In the genomic region with DNA sequence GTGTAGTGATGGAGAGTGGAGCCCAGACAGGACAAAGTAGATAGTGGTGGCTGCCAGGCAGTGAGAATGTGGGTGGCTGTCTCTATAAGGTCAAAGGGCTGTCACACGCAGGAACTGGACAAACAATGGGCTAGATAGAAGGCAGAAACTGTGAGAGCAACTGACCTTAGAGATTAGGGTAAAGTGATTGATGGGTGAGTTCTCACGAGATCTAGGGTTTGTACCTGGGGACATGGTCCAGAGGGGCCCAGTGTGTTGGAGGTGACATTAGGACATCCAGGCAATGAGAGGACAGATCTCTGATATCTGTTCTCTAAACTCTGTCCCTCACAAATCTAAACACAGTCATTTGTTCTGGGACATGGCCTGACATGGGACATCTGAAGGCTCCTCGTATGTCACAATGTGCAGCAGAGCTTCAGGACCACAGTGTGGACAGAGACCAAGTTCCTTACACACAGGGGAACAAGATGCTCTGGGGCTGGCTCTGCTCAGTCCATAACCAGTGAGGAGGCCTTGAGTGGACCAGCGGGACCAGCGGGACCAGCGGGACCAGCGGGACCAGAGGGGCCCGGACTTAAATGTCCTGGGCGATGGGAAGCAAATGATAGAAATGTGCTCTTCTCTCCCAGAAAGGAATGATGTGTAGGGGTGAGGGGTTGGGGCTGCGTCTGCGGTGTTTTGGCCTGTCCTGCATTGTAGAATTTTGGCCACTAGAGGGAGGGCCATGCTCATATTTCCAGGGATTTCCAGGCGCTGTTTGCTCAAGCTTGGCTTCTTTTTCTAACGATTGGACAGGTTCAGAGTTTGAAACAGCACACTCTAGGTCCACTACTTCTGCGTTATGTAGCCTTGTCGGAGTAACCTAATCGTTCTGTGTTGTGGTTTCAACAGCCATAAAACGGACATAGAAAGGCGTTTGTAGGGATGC, we compare ENCODE assay signal across 9 mouse cellular contexts. TPM values are rescaled to one million over a fixed set of nuclear protein-coding genes. Genes with fewer than 3 reads are reported as not detected.
A peak's percentile ranks its signal among the peaks of the same experiment; 100 is the strongest.
DNase-seq lines count a peak whose midpoint lies in the region; ATAC-seq and TF ChIP-seq lines count a peak whose summit lies in the region.
"Had no signal": no experiment of that assay in that cellular context is flagged by ENCODE, and none has a peak within 500 bp of the region (broad histone marks: within the 10 kb centered on the region; RNA-seq: fewer than 3 reads in every experiment).

No protein-coding gene starts in this region.

- peak; percentile 79 to 82 for DNase-seq in B cell, adult 2 months
- peak; percentile 82 for DNase-seq in ZHBTc4 (ENCODE audit: low read depth, low spot score)
- DNase-seq in heart, postnatal 10 days, result peak; percentile 68 to 84
- peak; percentile 51 to 76 for DNase-seq in kidney, postnatal 25 days
- DNase-seq in lung, adult 2 months, result peak; percentile 62
- DNase-seq in testis, postnatal 10 days (ENCODE audit: low spot score), result peak; percentile 80

- 5% methylated on average over 18 of the region's 18 CpGs for WGBS in lung, adult 2 months
- 12% methylated on average over 18 of the region's 18 CpGs for WGBS in neural tube, embryonic 15.5 days

- no peak overlapping the region for H3K4me3 ChIP-seq in cortical plate, adult 2 months (ENCODE audit: insufficient read depth, low read length)
- H3K4me3 ChIP-seq in lung, adult 2 months (replicated peaks; ENCODE audit: extremely low read depth, low read depth, low read length), result no peak overlapping the region
- no peak overlapping the region for H3K4me3 ChIP-seq in neural tube, embryonic 15.5 days (replicated peaks)
- H3K4me3 ChIP-seq: erythroblast, embryonic 14.5 days had no signal

- no peaks in the 10 kb centered on the region for H3K9me3 ChIP-seq in neural tube, embryonic 15.5 days (replicated peaks)

- H3K36me3 ChIP-seq in neural tube, embryonic 15.5 days, result no peaks in the 10 kb centered on the region

- no peak for TF ChIP-seq POLR2A in cortical plate, adult 2 months (IDR thresholded peaks at IDR 0.05; ENCODE audit: extremely low read depth, insufficient read depth, low read length)
- no peak for TF ChIP-seq POLR2A in lung, adult 2 months (IDR thresholded peaks at IDR 0.05; ENCODE audit: borderline replicate concordance, extremely low read depth, low read depth, low read length)

- peak; percentile 67 for ATAC-seq in neural tube, embryonic 15.5 days (ENCODE audit: low FRiP score)

- no peak overlapping the region for H3K27ac ChIP-seq in cortical plate, adult 2 months (ENCODE audit: insufficient read depth, low read length)
- H3K27ac ChIP-seq in neural tube, embryonic 15.5 days (replicated peaks), result no peak overlapping the region

- H3K9ac ChIP-seq in neural tube, embryonic 15.5 days (replicated peaks), result no peak overlapping the region

- H3K4me1 ChIP-seq in cortical plate, adult 2 months (ENCODE audit: control insufficient read depth, insufficient read depth, low read length), result no peaks in the 10 kb centered on the region
- no peaks in the 10 kb centered on the region for H3K4me1 ChIP-seq in lung, adult 2 months (ENCODE audit: control insufficient read depth, insufficient read depth, low read length)
- peaks cover 10% of the 10 kb centered on the region for H3K4me1 ChIP-seq in neural tube, embryonic 15.5 days

- peaks cover 6% of the 10 kb centered on the region for H3K27me3 ChIP-seq in neural tube, embryonic 15.5 days (replicated peaks)

- H3K4me2 ChIP-seq in neural tube, embryonic 15.5 days, result no peak overlapping the region

- TF ChIP-seq CTCF in cortical plate, adult 2 months (IDR thresholded peaks at IDR 0.05; ENCODE audit: extremely low read depth, insufficient read depth, low read length), result peak; percentile 96
- peak; percentile 91 for TF ChIP-seq CTCF in lung, adult 2 months (IDR thresholded peaks at IDR 0.05; ENCODE audit: insufficient read depth, low read length)

- intact Hi-C loops in heart, postnatal 10 days (cut with DNase I), result loop anchor here (1.0 to 2.0 kb wide), 2 partner anchors 38 to 118 kb away; no protein-coding TSS in a partner anchor

RNA-seq across cellular contexts. Expression of gene Sbk1, which starts 11.9 kb away (rescaled TPM):
- polyA plus RNA-seq in cortical plate, adult 2 months (2012; rRNA removed), result 46.1 and 49.2 TPM in 2 replicates
- total RNA-seq in heart, postnatal 10 days (2021), result 10 to 100 TPM; 68.7 to 77.1 TPM
- polyA plus RNA-seq in lung, adult 2 months (2012; rRNA removed), result 12.6 and 14.2 TPM in 2 replicates
- 143 and 182 TPM in 2 replicates for polyA plus RNA-seq in neural tube, embryonic 15.5 days (2015; fragmentation: Nextera tagmentation; extraction: Ambion mirVana)
